Mouse (Mus musculus): Measurements from ENCODE around the gene Cdk14.

Gene Cdk14

DNA sequence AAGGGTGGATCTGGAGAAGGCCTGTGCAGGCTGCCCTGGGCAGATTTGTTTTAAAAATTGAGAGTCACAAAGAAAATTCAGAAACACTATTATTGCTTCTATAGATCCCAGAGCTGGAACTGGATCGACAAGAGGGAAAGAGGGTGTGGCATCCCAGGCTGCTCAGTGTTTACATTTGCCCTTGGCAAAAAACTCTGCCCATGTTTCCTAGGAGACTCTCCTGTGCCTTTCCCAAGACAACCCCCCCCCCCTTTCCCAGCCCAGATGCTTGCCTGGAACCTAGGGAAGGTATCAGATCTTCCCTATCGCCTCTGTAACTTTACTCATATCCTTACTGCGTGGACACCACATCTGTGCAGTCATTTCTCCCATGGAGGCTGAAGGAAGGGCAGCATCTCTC, 628.9 kb downstream of the Cdk14 start:
- no peak for DNase-seq (ENCODE audit: low spot score in 2 of 2)

DNA sequence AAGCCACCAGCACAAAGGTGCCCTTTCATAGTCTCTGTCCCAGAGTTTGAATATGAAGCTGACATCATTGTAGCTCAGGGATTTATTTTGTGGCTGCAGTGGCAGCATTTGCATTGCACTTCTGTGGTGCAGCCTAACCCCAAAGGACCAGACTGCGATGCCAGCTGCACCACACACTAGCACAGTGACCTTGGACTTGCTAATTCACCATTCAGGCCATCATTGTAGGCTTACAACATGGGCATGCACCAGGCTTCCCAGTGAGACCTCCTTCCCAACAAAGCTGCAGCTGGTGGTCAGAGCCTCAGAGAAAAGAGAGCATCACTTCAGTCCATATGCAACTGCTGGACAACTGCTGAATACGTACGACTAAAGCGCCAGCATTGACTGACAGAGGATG, 629.8 kb downstream of the Cdk14 start:
- no peak for DNase-seq (ENCODE audit: low spot score in 2 of 2)

DNA sequence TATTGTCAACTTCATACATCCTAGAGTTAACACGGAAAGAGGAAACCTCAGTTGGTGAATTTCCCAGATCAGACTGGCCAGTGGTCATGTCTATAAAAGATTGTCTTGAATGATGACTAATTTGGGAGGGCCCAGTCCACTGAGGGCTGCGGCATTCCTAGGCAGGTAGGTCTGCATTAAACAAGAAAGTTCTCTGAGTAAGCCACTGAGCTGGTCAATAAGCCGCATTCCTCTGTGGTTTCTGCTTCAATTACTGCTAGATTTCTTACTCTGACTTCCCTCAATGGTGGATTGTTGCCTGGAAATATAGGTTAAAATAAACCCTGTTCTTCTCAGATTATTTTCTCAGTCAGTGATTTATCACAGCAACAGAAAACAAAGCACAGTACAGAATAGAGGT, 631.6 kb downstream of the Cdk14 start:
- no peak for DNase-seq (ENCODE audit: low spot score in 2 of 2)

DNA sequence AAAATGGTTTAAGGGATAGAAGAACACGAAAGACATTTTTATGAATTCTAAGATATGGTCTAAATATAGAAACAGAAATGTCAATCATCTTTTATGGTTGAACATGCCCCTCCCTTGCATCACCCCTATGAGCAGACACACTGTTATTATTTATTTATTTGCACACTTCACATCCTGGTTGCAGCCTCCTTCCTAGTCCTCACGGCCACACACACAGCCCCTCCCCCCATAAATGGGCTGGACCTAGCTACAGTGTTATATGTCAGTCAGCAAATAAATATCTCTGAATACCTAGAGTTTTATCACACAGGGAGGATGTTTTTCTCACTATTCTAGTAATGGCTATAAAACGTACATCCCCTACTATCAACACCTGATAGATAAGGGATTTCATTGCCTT, 633.3 kb downstream of the Cdk14 start:
- no peak for DNase-seq (ENCODE audit: low spot score in 2 of 2)

DNA sequence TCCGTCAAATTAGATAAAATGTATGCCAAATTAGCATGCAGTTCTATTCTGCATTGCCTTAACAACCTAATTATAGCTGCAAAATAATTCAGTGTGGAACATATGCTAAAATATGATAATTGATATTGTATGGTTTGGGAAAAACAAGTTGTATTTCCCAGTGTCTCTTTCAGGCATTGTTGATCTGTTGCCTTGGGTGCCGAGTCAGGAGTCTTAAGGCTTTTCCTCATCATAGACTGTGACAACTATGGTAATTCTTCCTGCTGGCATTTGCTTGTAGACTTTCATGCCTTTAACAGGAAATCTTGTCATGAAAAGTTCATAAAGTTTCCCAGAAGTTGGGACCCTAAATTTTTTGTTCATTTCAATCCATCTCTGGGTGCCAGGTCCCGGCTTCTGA, 641.8 kb downstream of the Cdk14 start:
- DNase-seq (ENCODE audit: low spot score in 2 of 2): no peak

DNA sequence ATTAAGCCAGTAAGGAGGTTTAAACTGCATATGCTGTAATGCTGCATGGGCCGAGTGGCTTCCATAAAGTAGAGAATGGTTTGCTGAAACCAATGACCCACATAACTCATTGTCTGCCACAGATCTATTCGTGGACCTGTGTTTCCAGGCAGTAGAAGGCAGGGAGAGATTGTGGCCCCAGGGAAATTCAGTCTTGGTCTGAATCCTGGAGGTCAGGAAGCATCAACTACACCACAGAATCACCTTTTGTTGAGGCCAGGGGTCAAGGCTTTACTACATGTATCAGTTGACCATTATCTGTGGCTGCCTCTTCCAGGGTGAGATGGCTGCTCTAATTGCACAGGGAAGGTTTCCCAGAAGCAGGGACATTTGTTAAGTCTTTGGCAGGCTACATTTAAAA, 643.6 kb downstream of the Cdk14 start:
- DNase-seq (ENCODE audit: low spot score in 2 of 2): no peak

DNA sequence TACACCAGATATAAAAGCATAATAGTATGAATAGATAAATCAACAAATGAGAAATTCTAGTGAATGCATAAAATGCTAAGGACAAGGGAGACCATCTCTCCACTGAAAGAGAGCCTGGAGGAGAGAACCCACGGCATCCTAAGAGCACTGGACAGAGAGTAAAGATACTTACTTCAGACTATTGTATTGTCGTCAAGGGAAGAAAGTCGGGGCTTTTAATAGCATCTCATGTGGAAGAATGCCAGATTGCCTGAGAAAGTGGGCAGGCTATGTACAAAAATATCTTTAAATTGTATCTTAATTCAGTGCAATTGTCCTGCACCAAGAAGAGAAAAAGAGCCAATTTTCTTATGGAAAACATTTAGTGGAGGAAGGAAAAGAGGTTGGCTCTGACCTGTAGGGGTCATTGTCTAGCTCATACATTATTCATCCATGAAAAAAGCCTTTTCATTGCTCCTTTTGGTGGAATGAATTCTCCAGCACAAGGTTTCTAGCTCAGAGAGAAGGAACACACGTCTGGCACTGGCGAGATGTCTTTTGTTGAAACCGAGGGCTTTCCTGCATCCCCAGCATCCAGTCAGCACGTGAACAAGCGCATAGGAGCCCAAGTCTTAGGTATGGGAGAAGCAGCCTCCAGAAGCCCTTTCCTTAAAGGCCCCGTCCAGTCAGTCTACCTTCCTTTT, 646.9 kb downstream of the Cdk14 start:
- DNase-seq (ENCODE audit: low spot score in 2 of 2): no peak

DNA sequence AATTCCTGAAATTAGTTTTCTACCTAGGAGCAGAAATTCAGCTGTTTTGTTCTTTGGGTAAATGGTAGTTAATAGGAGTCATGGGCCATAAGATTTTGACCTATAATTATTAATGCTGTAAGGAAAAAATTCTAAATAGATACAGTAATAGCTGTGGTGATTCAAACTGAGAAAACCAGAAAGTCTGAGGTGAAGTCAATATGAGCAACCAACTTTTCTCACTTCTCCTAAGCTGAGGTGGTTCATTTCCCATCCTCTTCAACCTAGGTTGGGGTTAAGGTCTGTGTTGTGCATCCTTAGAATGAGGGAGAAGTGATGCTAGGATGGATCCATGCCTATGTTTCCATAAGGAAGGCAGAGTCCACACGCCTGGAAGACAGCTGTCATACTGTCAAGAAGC, 649.5 kb downstream of the Cdk14 start:
- no peak for DNase-seq (ENCODE audit: low spot score in 2 of 2)

DNA sequence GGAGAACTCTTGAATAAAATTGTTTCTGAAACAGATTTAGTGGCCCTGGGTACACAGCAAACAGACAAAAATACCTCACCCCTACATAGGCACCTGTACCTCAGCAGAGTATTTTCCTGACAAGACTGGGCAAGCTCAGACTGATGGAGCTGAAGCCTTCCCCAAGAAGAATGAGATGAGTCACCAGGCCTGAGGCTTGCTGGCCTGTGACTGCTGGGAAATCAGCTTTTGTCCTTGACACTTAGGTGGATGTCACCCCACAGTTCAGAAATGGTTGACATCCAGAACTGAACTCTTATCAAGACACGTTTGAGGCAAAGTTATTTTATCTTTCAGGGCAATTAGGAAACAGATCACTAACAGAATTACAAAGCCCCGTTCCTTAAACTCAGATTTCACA, 652.2 kb downstream of the Cdk14 start:
- DNase-seq (ENCODE audit: low spot score in 2 of 2): peak in 1 of 2 experiments; percentile 18

DNA sequence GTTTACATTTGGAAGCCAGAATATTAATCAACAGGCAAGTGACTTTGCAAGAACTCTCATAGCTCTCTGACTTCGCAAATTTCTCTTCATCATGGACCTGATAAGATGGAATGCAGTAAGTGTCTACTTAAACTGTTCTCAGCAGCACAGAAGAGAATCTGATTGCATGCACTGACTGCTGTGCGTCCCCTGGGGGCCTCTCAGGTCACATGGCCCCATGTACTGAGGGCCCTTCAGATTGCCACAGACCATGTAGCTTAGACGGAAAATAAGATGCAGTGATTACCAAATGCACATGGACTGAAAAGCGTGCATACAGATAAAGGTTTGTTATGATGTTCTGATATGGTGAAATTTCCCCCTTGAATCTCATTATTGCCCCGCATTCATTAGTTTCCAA, 653.4 kb downstream of the Cdk14 start:
- DNase-seq (ENCODE audit: low spot score in 2 of 2): no peak

DNA sequence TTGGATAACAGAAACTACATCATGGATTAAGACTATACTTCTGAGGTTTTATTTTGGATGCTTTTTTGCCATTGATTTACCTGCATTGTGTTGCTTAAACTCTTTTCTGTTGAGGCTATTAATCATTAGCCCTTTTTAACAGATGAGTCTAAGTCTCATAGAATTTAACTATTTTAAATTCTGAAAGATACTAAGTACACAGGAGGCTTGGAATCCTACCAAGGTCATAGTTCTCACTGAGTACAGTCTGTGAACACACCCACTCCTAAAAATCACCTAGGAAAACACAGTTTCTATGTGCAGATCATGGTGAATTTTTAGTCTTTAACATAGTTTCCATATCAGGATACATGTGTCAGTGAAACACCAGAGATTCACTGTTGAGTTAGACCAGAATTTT, 658.2 kb downstream of the Cdk14 start:
- no peak for DNase-seq (ENCODE audit: low spot score in 2 of 2)

DNA sequence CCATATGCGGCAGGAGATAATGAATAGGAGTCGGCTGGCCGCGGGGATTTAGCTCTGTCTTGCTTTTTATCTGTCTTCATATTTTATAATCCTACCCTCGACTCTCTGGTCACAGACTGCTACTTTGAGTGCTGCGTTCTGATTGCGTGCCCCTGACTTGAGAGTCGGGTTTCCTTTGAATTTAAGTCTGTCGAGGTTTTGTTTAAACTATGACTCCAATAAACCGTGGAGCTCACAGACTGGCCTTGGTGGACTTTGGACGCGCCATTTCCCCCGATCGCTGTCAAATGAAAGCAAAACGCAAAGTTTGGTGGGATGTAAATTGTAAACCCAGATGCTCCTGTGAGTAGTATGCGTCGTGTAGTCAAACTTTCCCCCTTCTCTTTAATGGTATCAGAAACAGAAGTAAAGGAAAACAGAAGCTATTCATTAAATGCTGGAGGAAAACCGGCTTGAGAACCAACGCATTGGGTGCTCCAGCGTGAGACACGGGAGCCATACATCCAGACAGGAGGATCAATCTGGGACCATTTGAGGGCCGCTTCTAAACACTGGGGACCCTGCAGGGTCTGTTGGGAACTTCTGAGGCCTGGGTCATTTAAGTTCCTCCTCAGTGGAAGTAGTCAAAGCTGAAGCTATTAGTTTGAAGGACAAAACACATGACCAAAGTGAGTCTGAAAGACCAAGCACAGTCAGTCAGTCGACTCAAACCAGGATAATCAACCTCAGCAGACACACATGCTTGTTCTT, 661.6 kb downstream of the Cdk14 start:
- DNase-seq (ENCODE audit: low spot score in 2 of 2): no peak

DNA sequence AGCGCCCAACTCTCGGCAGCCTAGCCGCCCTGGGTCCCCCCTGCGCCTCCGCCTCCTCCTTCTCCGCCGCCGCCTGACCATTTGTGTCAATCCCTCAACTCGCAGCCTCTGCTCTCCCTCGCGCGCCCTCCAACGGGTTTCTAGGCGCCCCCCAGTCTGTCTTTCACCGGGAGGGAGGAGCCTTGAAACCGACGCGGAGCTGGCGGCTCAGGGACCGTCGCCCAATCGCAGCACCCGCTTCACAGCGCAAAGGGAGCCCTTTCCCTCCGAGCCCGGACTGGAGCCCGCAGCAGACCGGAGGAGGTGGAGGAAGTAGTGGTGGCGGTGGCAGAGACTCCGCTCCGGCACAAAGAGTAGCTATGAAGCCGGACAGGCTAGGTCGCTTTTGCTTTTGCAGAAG, 662.2 kb downstream of the Cdk14 start, which contains the start of gene Fzd1:
Gene Fzd1, minus strand, starts transcription at position 134 of the 400 bp plus-strand sequence.
- peak; percentile 92 to 94 for DNase-seq (ENCODE audit: low spot score in 2 of 2)

DNA sequence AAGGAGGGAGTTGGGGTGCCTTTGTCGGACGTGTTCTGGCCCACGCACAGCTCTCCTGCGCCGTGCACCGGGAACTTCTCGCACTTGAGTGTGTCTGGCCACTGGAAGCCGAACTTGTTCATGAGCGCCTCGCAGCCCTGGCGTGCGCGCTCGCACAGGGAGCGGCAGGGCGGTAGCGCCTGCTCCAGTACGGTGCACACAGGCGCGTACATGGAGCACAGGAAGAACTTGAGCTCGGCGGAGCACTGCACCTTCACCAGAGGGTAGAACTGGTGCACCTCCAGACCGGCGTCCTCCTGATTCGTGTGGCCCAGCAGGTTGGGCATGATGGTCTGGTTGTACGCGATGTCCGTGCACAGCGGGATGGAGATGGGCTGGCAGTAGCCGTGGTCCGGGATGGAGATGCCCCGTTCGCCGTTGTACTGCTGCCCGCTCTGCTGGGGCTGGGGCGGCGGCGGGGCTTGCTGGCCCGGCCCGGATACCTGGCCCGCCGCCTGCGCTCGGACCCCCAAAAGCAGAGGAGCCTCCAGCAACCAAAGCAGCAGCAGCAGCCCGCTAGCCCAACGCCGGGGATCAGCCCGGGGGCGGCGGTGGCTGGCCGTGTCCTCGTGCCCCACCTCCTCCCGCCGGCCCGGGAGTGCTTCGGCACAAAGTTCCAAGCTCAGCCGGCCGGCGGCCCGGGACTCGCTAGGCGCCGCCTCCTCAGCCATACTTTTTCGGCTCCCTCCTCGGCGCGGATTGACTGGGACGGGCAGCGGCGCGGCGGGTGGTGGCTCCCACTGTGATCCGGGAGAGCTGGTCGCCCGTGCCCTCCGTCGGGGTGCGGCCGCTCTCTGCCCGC, 663.0 kb downstream of the Cdk14 start:
- peak; percentile 56 to 71 for DNase-seq (ENCODE audit: low spot score in 2 of 2)

DNA sequence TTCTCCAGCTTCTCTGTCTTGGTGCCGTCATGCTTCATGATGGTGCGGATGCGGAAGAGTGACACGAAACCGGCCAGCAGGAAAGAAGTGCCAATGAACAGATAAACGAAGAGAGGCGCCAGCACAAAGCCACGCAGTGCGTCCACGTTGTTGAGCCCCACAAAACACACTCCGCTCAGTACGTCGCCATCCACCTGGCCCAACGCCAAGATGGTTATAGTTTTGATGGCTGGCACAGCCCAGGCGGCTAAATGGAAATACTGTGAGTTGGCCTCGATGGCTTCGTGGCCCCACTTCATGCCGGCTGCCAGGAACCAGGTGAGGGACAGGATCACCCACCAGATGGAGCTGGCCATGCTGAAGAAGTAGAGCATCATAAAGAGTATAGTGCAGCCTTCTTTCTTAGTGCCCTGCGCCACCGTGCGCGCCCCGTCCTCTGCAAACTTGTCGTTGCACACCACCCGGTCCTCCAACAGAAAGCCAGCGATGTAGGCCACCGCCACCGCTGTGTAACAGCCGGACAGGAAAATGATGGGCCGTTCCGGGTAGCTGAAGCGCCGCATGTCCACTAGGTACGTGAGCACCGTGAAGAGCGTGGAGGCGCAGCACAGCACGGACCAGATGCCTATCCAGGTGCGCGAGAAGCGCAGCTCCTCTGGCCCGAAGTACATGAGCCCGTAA, 664.0 kb downstream of the Cdk14 start:
- DNase-seq (ENCODE audit: low spot score in 2 of 2): peak; percentile 16 to 20

DNA sequence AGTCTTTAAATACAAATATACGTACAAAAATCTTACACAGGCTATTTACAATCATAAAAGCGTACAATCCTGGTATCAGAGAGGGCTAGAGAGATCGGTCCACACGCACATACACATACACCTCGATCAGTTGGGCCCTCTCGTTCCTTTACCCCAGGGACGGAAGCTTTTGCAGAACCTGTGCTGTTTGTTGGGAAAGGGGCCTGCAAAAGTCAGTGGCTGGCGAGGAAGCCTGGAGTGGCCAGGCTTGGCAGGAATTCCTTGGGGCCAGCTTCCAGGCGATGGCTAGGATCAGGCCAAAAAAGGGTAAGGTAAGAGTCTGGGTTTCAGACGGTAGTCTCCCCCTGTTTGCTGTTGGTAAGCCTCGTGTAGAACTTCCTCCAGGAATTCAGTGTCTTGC, 664.8 kb downstream of the Cdk14 start:
- DNase-seq (ENCODE audit: low spot score in 2 of 2): no peak

DNA sequence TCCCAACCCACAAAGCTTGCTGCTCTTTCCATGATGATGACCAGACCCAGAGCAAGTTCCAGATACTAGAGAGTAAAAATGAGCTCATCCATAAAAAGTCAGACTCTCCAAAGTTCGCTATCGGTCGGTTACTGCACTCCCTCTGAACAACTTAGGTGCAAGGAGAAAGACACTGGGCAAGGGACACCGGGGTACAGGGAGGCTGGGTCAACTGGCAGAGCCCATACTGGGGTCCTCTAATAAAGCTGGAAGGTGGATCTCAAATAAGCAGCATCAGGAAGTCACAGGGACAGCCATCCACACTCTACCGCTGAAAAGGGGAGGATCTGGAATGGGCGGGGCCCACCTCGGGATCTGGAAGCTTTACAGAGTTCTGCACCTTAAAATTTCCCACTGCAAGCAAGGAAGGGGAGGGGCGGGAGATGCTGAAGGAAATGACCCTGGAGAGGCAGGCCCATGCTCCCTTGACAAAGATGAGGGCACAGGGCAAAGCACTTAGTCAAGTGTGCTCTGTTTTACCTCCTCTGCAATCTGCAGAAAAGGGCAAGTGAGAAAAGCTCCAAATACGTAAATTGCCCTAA, 665.3 kb downstream of the Cdk14 start:
- DNase-seq (ENCODE audit: low spot score in 2 of 2): no peak

All from urinary bladder, postnatal 36 days (tissue).